Mouse (Mus musculus): ENCODE measurements around the gene Abraxas2.
A peak's percentile ranks its signal among the peaks of the same experiment; 100 is the strongest.

Abraxas2 gene

DNA sequence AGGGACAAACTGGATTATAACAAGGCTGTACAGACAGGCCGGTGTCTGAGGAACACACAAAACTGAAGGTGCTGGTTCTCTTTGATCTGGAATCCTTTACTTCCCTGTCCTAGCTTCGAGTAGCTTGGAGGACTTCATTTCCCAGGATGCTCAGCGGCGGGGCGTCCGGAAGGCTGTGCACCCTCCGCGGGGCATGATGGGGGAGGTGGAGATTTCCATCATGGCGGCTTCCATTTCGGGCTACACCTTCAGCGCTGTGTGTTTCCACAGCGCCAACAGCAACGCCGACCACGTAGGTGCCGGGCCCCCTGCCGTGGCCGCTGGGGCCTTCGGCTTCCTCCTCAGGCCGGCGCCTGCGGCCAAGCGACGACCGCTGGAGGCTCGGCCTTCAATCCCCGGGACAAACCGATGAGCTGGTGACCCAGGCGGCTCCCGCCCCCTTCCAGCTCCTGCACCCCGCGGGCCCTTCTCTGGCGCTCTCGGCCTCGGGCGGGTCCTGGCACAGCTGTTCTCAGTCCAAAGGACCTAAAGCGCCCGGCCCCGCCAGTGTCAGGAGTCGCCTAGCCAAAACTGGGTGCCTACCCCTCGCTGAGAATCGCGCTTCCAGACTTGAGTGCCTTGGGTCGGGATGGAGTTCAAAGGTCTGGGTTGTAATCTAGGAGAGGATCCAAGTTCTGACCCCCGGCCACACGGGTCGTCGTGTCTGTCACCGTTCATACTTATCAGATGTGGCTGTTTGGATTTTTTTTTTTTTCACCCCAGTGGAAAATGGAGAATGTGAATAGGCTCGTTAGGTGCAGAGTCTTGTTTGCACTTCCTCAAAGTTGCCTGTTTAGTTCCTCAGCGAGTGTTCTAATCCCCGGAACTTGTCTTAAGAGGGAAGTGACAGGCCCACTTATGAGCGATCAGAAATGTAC is at the start of gene Abraxas2:
Abraxas2 (plus strand) TSS at position 184 of the 917 bp plus-strand sequence.
- peak; percentile 84 for DNase-seq (ENCODE audit: low read depth, low spot score)

GRCm38 (mm10) chr7:132809721-132810120 is 49.3 kb upstream of the Abraxas2 start:
- DNase-seq (ENCODE audit: low read depth, low spot score), result no peak

DNA sequence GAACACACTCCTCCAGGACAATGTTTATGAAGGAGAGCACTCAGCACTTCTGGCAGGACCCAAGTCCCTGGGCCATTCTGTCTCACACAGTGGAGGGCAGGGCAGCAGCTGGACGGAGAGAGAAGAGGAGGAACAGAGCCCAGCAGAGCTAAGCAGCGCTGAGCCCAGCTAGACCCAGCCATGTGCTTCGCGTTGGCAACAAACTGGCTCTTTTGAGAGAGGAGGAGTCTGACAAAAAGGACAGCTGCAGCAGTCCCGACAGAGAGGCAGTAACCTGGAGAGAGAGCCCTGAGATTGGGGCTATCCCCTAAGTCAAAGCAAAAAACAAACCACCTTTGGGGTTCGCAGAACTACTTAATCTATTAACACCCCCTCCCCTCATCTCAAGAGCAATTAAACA is 48.7 kb upstream of the Abraxas2 start:
- DNase-seq (ENCODE audit: low read depth, low spot score), result no peak

DNA sequence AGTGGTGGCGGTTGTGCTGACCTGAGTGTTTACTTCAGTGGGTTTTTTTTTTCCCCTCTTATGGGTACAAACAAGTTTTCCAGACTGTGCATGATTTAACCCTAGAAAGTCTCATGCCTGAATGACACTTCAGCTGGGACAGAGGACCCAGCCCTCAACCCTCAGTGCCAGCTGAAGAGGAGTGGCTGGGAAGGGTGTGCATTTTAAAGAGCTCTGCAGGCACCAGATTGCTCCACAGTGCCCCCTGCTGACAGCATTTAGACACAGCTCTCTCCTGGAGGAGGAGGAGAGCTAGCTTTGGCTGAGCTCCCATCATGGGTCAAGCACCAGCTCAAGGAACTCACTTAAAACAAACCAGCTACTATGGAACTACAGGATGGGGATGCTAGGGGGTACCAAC is 48.1 kb upstream of the Abraxas2 start:
- peak; percentile 65 for DNase-seq (ENCODE audit: low read depth, low spot score)

DNA sequence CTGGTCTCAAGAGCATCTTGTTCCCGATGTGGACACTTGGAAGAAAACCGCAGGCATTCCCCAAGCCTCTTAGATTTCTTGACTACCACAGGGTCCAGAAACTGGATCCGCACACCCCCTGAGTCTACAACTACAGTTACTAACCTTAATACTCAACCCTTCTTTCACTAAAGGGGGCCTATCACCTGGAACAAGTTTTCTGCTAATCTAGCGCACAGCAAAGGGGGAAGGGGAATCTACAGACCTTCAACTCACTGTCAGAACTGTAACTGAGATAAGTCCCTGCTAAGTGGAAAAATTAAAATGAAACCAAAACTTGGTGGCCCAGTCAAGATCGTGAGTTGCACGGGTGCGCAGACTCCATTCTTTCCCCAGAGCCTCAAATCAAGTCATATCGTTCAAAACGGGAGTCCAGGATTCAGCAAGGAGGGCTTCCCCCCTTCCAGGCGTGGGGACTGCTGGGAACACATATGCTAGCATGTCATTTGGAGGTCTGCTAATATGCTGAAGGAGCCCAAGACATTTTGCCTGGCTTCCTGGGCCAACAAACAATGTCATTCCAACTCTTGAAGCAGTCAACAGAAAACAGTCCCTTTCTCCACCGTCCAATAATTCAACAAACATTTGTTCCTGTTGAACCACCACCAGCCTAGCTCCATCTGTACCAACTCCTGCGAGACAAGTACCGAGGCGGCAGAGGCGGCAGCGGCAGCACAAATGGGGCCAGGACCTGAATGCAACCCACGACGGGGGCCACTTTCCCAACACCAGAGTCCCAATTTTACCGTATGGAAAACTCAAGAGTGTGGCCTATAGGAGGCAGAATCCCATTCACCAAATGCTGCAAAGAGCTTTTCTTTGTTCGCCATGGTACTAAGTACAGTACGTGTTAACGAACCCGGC is 47.1 kb upstream of the Abraxas2 start:
- DNase-seq (ENCODE audit: low read depth, low spot score), result no peak

DNA sequence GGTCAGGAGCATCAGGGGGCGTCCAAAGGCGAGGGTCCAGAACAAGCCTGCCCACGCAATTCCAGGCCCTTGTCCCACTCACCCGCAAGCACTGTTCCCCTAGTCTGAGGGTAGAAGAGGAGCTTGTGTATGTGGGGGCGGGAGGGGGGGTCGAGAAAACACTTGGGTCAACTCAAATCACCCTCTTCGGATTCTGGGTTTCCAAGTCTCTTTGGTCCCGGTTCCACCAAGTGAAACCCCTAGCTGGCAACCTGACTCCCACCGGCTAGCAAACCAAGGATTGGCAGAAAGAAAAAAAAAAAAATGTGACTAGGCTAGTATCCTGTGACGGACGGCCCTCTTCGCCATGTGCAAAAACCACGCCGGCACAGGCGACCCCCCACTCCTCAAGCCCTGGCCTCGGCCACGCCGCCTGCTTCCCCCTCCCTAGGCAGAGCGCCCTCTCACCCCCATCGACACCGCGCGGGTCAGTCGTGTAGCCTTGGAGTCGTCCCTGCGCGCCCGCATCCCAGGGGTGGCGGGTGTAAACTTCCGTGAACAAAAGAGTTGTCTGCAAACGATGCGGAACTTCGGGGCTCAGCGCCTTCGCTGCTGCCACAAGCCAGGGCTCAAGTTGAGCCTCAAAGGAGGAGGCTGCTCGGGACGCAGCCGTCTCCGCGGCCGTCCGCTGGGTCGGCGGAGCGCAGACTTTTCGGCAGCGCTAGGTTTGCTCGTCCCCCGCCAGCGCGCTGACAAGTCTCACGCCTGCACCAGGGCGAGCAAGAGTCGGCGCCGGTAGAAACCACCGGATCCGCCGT is 46.2 kb upstream of the Abraxas2 start:
- no peak for DNase-seq (ENCODE audit: low read depth, low spot score)

DNA sequence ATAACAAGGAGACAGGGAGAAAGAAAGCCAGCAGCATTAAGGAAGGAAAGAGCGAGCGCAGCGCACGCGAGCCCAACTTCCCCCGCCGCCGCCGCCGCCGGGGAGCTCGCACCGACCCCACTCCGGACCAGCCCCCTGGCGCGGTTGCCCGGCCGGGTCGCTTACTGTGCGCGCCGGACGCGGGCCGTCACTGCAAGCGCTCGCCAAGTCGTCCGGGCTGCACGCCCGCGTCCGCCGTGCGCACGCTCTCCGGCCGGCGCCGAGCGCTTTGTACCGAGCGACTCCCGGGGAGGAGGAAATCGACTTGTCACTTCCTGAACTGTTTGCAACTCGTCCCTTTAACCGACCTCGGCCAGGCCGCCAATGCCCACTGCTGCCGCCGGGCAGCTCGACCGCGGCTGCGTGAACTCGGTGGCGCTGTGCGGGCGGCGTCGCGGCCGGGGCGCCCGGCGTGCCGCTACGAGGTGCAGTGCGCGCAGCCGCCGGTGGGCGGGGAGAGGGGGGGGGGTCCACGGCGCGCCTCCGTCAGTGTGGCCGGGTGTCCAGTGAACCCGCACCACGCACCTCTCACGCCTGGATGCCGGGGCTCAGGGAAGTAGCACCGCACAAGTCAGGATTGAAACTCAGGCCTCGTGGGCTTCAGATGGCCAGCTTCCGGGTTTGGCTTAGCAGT is 45.5 kb upstream of the Abraxas2 start, which contains the start of gene Fam53b:
Fam53b (minus strand) TSS at position 471 of the 673 bp plus-strand sequence.
- DNase-seq (ENCODE audit: low read depth, low spot score), result no peak

GRCm38 (mm10) chr7:132814089-132814450 is 45.0 kb upstream of the Abraxas2 start:
- no peak for DNase-seq (ENCODE audit: low read depth, low spot score)

GRCm38 (mm10) chr7:132815081-132815480 is 43.9 kb upstream of the Abraxas2 start:
- DNase-seq (ENCODE audit: low read depth, low spot score), result no peak

GRCm38 (mm10) chr7:132816528-132816927 is 42.5 kb upstream of the Abraxas2 start:
- DNase-seq (ENCODE audit: low read depth, low spot score), result no peak

DNA sequence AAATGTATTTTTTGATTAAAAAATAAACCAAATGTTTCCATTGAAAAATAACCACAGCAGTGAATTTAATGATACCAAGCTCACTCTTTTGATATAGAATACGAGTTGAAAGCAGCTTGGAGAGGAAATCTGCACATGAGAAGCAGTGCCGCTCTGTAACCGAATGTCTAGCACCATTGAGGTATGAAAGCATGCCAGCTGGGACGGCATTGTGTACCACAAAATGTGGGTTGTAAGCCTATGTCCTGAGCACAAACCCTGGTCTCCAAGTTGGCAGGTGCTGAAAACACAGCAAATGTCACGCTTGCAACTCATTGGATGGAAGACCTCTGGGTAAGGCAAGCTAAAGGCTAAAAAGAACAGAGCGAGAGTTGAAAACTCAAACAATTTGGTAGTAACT is 42.0 kb upstream of the Abraxas2 start:
- DNase-seq (ENCODE audit: low read depth, low spot score), result no peak

- DNase-seq (ENCODE audit: low read depth, low spot score), result no peak
Measured at GRCm38 (mm10) chr7:132820692-132821091, 38.3 kb upstream of the Abraxas2 start.

GRCm38 (mm10) chr7:132823832-132824231 is 35.2 kb upstream of the Abraxas2 start:
- DNase-seq (ENCODE audit: low read depth, low spot score), result no peak

GRCm38 (mm10) chr7:132824346-132825022 is 34.5 kb upstream of the Abraxas2 start:
- no peak for DNase-seq (ENCODE audit: low read depth, low spot score)

DNA sequence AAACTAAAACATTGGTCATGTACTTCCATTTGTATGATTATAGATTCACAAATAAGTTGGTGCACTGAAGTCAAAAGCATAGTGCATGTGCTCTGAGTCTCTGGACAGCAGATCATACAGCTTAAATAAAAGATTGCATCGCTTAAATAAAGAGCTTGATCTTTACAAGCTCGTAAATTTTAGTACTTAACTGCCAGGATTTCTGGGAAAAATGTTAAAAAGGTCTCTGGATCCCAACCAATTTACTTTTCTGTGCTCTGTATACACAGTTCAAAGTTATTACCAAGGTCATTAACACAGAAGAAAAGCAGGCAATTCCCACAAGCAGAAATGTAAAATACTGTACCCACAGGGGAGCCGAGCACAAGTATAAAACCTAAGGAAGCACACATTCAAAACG is 28.1 kb upstream of the Abraxas2 start:
- DNase-seq (ENCODE audit: low read depth, low spot score), result no peak

GRCm38 (mm10) chr7:132841287-132841686 is 17.7 kb upstream of the Abraxas2 start:
- no peak for DNase-seq (ENCODE audit: low read depth, low spot score)

DNA sequence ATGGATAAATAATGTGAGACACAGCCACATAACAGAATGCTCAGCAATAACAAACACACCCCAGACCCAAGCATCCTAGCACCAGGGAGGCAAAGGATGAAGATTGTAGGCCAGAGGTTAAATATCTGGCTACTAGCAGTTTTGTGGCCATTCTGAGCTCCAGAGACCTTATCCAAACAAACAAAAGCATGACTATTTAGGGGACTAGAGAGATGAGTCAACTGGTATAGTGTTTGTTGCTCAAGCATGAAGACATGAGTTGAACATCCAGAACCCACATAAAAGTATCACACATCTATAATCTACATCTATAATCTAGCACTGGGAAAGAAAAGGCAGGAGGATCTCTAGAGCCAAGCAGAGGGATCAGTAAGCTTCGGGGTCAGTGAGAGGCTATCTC is 16.6 kb upstream of the Abraxas2 start:
- DNase-seq (ENCODE audit: low read depth, low spot score), result no peak

GRCm38 (mm10) chr7:132843152-132843551 is 15.9 kb upstream of the Abraxas2 start:
- DNase-seq (ENCODE audit: low read depth, low spot score), result no peak

DNA sequence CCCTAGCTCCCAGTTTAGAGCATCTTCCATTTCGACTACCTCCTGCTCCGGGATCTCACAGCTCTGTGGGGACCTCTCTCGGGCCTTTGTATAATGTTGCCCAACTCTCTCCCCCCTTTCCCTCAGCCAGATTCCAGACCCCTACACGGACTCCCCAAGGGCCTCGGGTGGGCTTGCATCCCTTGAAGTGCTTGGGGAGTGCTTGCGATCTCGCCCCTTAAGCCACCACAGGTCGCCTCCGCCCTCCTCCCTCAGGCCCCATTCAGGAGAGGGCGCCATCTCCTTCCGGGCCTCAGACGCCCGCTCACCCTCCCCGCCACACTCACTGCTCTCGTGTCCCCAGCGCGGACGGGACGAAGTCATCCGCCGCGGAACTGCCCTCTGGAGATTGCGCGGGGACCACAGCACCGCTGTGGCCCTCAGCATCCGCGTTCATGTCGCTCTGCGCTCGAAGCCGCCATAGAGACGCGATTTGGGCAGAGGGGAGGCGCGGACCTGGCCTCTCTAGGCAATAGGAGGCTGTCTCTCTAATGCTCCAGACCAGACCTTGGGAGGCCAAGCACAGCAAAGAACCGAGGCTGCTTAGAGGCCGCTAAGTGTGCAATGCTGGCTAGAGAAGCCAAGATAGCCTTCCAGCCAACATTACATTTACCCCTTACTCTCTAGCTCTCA is 6.7 kb upstream of the Abraxas2 start, which contains the start of gene Eef1akmt2:
Eef1akmt2 (minus strand) TSS at position 501 of the 672 bp plus-strand sequence.
- peak; percentile 79 for DNase-seq (ENCODE audit: low read depth, low spot score)

DNA sequence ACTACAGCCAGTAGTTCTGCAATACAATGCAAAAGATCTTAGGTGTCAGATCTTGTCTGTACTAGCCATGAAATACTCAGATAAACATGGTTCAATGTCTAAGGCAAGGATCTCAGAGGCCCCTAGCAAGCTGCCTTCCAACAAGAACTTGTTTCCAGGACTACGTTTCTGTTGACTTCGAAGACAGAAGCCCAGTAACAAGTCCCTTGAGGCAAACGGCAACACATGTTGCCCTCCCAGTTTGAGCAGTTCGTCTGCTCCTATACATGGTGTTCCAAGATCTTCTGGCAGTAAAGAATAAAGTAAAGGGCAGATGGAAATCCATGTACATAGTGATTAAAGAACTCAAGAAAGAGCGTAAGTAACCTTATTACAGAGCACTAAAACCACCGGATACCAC is 5.7 kb upstream of the Abraxas2 start:
- no peak for DNase-seq (ENCODE audit: low read depth, low spot score)
